Mouse (Mus musculus) bone marrow, adult 2 months (tissue): Measurements from ENCODE around the gene Olfr945. TPM values are rescaled to one million over a fixed set of nuclear protein-coding genes. Genes with fewer than 3 reads are reported as not detected.

ENCODE experiments used
- H3K27ac ChIP-seq: fragments of 200-500 bp; 2 replicates; pipeline ENCODE4 v1.5.1; 2012; ENCODE audit warnings: low read depth, mild to moderate bottlenecking, control low read depth, inconsistent platforms, low read length; ENCODE audit not compliant: control insufficient read depth, poor library complexity, insufficient read depth
- H3K4me1 ChIP-seq: fragments of 200-500 bp; 2 replicates; pipeline ENCODE4 v1.6.1; 2011; ENCODE audit warnings: low read length; ENCODE audit not compliant: control insufficient read depth, insufficient read depth
- H3K4me3 ChIP-seq: fragments of 200-500 bp; replicated peaks from 2 replicates; pipeline ENCODE3; 2011; ENCODE audit warnings: mild to moderate bottlenecking, low read depth, low read length, control low read depth; ENCODE audit not compliant: control insufficient read depth
- CTCF ChIP-seq: fragments of 200-500 bp; IDR thresholded peaks from 2 replicates; pipeline ENCODE4 v1.5.1; 2011; ENCODE audit warnings: low read length, control low read depth; ENCODE audit not compliant: control insufficient read depth, insufficient read depth
- POLR2A ChIP-seq: fragments of 200-500 bp; IDR thresholded peaks from 2 replicates; pipeline ENCODE4 v1.6.1; 2011; ENCODE audit warnings: low read depth, mild to moderate bottlenecking, control low read depth, low read length, borderline replicate concordance; ENCODE audit not compliant: control insufficient read depth
- WGBS: fragments of 180-500 bp; shearing (Covaris S2); methylation state at CpG from one replicate; pipeline ENCODE4 v1.1.7; 2018; 5-methylcytosine and 5-hydroxymethylcytosine counted together
- polyA plus RNA-seq: library from polyadenylated mRNA; stranded (reverse); fragments of >200 nt; gene quantifications from 2 replicates; pipeline ENCODE4 v1.2.4, GENCODE M21; 2011; ENCODE audit warnings: low replicate concordance; ENCODE audit not compliant: missing spikeins, insufficient read depth, insufficient read length

Olfr945 gene
- polyA plus RNA-seq, result not detected in 2 replicates

GRCm38 (mm10) chr9:39276718-39277117 lies at the start of gene Olfr945:
Gene Olfr945 (minus strand): TSS chr9:39276818.
- H3K4me3 ChIP-seq, result no peak within 1 kb of the TSS
- WGBS, result 72% methylated on average over 3 of the region's 3 CpGs
- no peak within 1 kb of the TSS for H3K27ac ChIP-seq
- no peaks in the 10 kb centered on the region for H3K4me1 ChIP-seq
- TF ChIP-seq POLR2A (no peak), CTCF (no peak)

GRCm38 (mm10) chr9:39325945-39326344 lies 49.3 kb upstream of the Olfr945 start, which contains the start of gene Olfr948:
Gene Olfr948 (minus strand): TSS chr9:39326045.
- Histone ChIP-seq H3K4me3 (no peak within 1 kb of the TSS), H3K4me1 (no peaks in the 10 kb centered on the region), H3K27ac (no peak within 1 kb of the TSS)
- TF ChIP-seq POLR2A (no peak), CTCF (no peak)

GRCm38 (mm10) chr9:39287136-39287535 lies 10.5 kb upstream of the Olfr945 start:
- Histone ChIP-seq H3K27ac (no peak overlapping the region), H3K4me1 (no peaks in the 10 kb centered on the region), H3K4me3 (no peak overlapping the region)
- 83% methylated on average over 2 of the region's 2 CpGs for WGBS
- no peak for TF ChIP-seq CTCF
- no peak for TF ChIP-seq POLR2A

GRCm38 (mm10) chr9:39249894-39250293 lies 26.7 kb downstream of the Olfr945 start, which contains the start of gene Olfr1537:
Gene Olfr1537 (minus strand): TSS chr9:39249994.
- H3K4me1 ChIP-seq, result no peaks in the 10 kb centered on the region
- 80% methylated on average over 1 of the region's 1 CpGs for WGBS
- no peak within 1 kb of the TSS for H3K27ac ChIP-seq
- no peak within 1 kb of the TSS for H3K4me3 ChIP-seq
- no peak for TF ChIP-seq CTCF
- TF ChIP-seq POLR2A, result no peak

Other genes starting within 250 kb of the Olfr945 start
- gene Olfr937, start 211.9 kb downstream of the Olfr945 start, polyA plus RNA-seq, result not detected in 2 replicates
- gene Olfr938, start 197.9 kb downstream of the Olfr945 start, polyA plus RNA-seq, result not detected in 2 replicates
- gene Olfr27, start 148.7 kb downstream of the Olfr945 start, polyA plus RNA-seq, result not detected in 2 replicates
- not detected in 2 replicates for gene Olfr943, start 110.5 kb downstream of the Olfr945 start, polyA plus RNA-seq
- gene Olfr944, start 74.9 kb downstream of the Olfr945 start, polyA plus RNA-seq, result not detected in 2 replicates
- gene Olfr1537, start 26.8 kb downstream of the Olfr945 start, polyA plus RNA-seq, result not detected in 2 replicates
- gene Olfr948, start 49.2 kb upstream of the Olfr945 start, polyA plus RNA-seq, result not detected in 2 replicates
- 0.50 TPM in 1 of 2 replicates, not detected in the other for gene Olfr951, start 110.6 kb upstream of the Olfr945 start, polyA plus RNA-seq
- not detected in 2 replicates for gene Olfr952, start 150.3 kb upstream of the Olfr945 start, polyA plus RNA-seq
- not detected in 2 replicates for gene Olfr954, start 179.9 kb upstream of the Olfr945 start, polyA plus RNA-seq
- gene Olfr955, start 195.1 kb upstream of the Olfr945 start, polyA plus RNA-seq, result not detected in 2 replicates
- gene Olfr44, start 217.2 kb upstream of the Olfr945 start, polyA plus RNA-seq, result not detected in 2 replicates
- gene Olfr957, start 239.0 kb upstream of the Olfr945 start, polyA plus RNA-seq, result not detected in 2 replicates